Mouse (Mus musculus) spleen, adult 12 weeks (tissue): ENCODE data around the gene Icam5.
"Not testable (repeated sequence)": the region's sequence is repeated elsewhere in the genome, so short reads cannot be mapped to it uniquely, and the experiment has no call there.

ENCODE experiments used
- DNase-seq: peaks from one replicate; pipeline ENCODE4 v3.0.0; 2022; ENCODE audit warnings: low spot score

Icam5 gene

GRCm38 (mm10) chr9:21035586-21035985 lies 3.7 kb downstream of the Icam5 start:
- DNase-seq, result no peak

- no peak for DNase-seq
Measured at GRCm38 (mm10) chr9:21036161-21036560, 4.3 kb downstream of the Icam5 start.

- no peak for DNase-seq
Measured at GRCm38 (mm10) chr9:21036666-21037065, 4.8 kb downstream of the Icam5 start.

- DNase-seq, result no peak
Measured at GRCm38 (mm10) chr9:21037481-21037891, 5.6 kb downstream of the Icam5 start.

GRCm38 (mm10) chr9:21039779-21040178 lies 7.9 kb downstream of the Icam5 start:
- DNase-seq, result no peak

- DNase-seq, result no peak
Measured at GRCm38 (mm10) chr9:21041308-21041707, 9.4 kb downstream of the Icam5 start.

- DNase-seq, result no peak
Measured at GRCm38 (mm10) chr9:21043563-21043962, 11.7 kb downstream of the Icam5 start.

- DNase-seq, result not testable (repeated sequence)
Measured at GRCm38 (mm10) chr9:21044785-21045184, 12.9 kb downstream of the Icam5 start.

GRCm38 (mm10) chr9:21045235-21045634 lies 13.4 kb downstream of the Icam5 start:
- no peak for DNase-seq

- DNase-seq, result no peak
Measured at GRCm38 (mm10) chr9:21051578-21051977, 19.7 kb downstream of the Icam5 start.

- no peak for DNase-seq
Measured at GRCm38 (mm10) chr9:21062928-21063327, 31.1 kb downstream of the Icam5 start.

- DNase-seq, result no peak
Measured at GRCm38 (mm10) chr9:21067006-21067684, 35.3 kb downstream of the Icam5 start, which contains the start of gene Zglp1. Gene Zglp1 (minus strand): TSS chr9:21067093.

- DNase-seq, result no peak
Measured at GRCm38 (mm10) chr9:21072641-21073040, 40.8 kb downstream of the Icam5 start.

GRCm38 (mm10) chr9:21073044-21073840 lies 41.4 kb downstream of the Icam5 start, which contains the start of the genes Gm49373 and Fdx1l:
Gene Gm49373 (minus strand): TSS chr9:21073096.
Gene Fdx1l (minus strand): TSS chr9:21073614.
- DNase-seq, result peak; percentile 71

- DNase-seq, result no peak
Measured at GRCm38 (mm10) chr9:21074173-21074572, 42.3 kb downstream of the Icam5 start.

GRCm38 (mm10) chr9:21075625-21076024 lies 43.8 kb downstream of the Icam5 start:
- DNase-seq, result no peak

GRCm38 (mm10) chr9:21081127-21081526 lies 49.3 kb downstream of the Icam5 start:
- no peak for DNase-seq

- no peak for DNase-seq
Measured at GRCm38 (mm10) chr9:21083324-21083723, 51.5 kb downstream of the Icam5 start.
